Mouse (Mus musculus): ENCODE measurements at regions not wholly inside any gene's neighbourhood (a gene's known extent, or its start where the extent isn't known, plus 50 kb on each side); places are given as distances from the start of the nearest gene placed in this dataset.

DNA sequence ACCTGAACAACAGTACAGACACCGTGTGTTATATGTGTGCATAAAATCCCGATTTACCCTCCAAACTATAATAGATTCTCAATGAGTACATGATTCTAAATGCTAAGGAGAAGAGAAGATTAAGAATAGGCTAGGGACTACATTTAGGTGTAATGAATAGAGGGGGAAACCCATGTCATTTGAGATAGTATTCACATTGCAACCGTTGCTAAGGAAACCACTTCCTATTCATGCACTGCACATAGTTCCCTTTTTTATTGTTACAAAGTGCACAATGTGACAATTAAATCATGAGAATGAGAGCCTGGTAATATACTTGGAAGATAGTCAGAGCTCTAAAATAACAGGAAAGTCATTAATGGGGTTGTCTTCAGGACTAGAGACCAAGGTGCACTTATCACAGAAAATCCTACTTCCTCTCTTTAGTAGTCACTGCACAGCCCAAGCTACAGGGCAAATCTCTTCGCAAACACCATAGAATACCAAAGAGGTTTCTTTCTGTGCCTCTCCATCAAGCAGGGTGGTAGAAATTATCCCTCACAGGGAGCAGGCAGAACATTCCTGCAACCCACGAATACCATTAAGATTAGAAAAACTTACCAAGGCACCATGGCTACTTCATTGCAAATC is 164.3 kb upstream of the Akirin2 start:
- Histone ChIP-seq H3K9me3 (replicated peaks) (no peaks in the 10 kb centered on the region), H3K9ac (replicated peaks) (no peak overlapping the region), H3K4me1 (no peaks in the 10 kb centered on the region), H3K27me3 (replicated peaks) (no peaks in the 10 kb centered on the region), H3K36me3 (no peaks in the 10 kb centered on the region), H3K4me2 (no peak overlapping the region), H3K4me3 (replicated peaks) (no peak overlapping the region), H3K27ac (replicated peaks) (no peak overlapping the region)
- 50% methylated on average over 5 of the region's 5 CpGs for WGBS
- no peak; the same call in 1 of the 2 replicates for ATAC-seq (ENCODE audit: low FRiP score)

DNA sequence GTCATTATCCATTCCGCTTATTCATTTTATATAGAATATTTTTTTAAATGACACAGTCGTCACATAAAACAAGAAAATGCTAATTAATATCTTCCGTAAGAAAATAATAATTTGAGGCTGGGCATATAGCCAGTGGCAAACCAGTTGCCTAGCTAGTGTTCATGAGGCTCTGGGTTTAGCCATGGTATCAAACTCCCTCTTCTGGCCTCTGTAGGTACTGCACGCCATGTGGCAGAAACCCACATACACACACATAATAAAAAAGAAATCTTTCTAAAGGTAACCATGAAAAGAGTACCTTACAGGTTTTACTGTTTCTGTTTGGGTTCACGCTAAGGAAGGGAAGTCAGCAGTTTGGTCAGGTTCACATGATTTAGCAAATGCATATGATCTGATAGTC is 159.2 kb upstream of the Akirin2 start:
- H3K4me3 ChIP-seq (replicated peaks), result no peak overlapping the region
- no peaks in the 10 kb centered on the region for H3K9me3 ChIP-seq (replicated peaks)
- no peak for ATAC-seq (ENCODE audit: low FRiP score)
- no peak overlapping the region for H3K9ac ChIP-seq (replicated peaks)
- 92% methylated on average over 5 of the region's 5 CpGs for WGBS
- H3K27ac ChIP-seq (replicated peaks), result no peak overlapping the region
- no peaks in the 10 kb centered on the region for H3K27me3 ChIP-seq (replicated peaks)
- no peaks in the 10 kb centered on the region for H3K4me1 ChIP-seq
- no peaks in the 10 kb centered on the region for H3K36me3 ChIP-seq
- no peak overlapping the region for H3K4me2 ChIP-seq

DNA sequence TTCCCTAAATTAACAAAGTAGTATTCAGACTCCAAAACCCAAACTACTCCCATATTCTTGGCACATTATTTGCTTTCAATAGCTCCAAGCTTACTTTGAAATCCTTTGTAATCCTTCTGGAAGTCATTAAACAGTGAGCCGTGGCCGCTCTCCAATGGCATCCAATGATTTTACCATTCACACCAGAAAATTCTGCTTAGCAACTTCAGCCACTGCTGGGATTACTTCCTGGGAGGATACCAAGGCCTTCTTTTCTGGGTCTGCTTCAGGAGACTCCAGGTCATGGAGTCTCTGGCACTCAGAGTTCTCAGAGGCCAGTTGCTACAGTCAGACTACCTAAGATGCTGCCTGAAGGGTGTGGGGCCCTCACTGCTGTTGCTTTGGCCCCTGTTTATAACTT is 147.7 kb upstream of the Akirin2 start:
- Histone ChIP-seq H3K4me2 (no peak overlapping the region), H3K27me3 (replicated peaks) (no peaks in the 10 kb centered on the region), H3K4me3 (replicated peaks) (no peak overlapping the region), H3K9ac (replicated peaks) (no peak overlapping the region), H3K9me3 (replicated peaks) (no peaks in the 10 kb centered on the region), H3K4me1 (no peaks in the 10 kb centered on the region), H3K27ac (replicated peaks) (no peak overlapping the region), H3K36me3 (no peaks in the 10 kb centered on the region)
- no peak for ATAC-seq (ENCODE audit: low FRiP score)
- WGBS, result 74% methylated on average over 2 of the region's 2 CpGs

DNA sequence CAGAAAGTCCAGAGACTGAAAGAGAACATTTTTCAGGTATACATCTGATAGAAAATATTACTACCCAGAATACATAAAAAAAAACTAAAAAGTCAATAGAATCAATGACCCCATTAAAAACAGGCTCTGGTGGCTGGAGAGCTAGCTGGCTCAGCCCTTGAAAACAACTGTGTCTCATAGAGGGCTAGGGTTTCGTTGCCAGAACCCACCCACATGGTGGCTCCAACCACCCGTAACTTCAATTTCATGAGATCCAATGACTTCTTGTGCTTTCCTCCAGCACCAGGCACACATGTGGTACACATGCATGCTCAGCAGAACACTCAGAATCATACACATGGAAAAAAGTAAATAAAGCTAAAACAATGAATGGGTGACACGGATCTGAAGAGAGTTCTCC is 143.6 kb upstream of the Akirin2 start:
- Histone ChIP-seq H3K27me3 (replicated peaks) (no peaks in the 10 kb centered on the region), H3K4me2 (no peak overlapping the region), H3K4me1 (no peaks in the 10 kb centered on the region), H3K27ac (replicated peaks) (no peak overlapping the region), H3K4me3 (replicated peaks) (no peak overlapping the region), H3K9me3 (replicated peaks) (no peaks in the 10 kb centered on the region), H3K36me3 (no peaks in the 10 kb centered on the region), H3K9ac (replicated peaks) (no peak overlapping the region)
- no peak for ATAC-seq (ENCODE audit: low FRiP score)
- 91% methylated on average over 3 of the region's 3 CpGs for WGBS

DNA sequence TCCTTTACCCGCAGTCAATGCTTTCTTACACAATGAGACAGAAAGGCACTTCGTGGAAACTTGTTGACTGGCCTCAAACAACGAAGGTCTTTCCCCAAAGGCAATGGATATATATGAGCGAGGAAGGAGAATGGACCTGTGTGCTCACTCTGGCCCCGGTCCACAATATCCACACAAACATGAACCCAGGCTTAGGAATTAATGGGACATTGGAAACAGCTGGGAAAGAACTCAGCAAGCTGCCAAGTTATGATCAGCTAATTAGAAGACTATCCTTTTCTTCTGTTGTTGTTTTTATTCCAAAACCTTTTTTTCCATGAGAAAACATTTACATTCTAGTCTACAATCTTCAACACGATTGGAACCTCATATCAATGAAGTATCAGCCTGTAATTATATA is 129.8 kb upstream of the Akirin2 start:
- no peak for ATAC-seq (ENCODE audit: low FRiP score)
- WGBS, result 87% methylated on average over 6 of the region's 6 CpGs
- Histone ChIP-seq H3K4me3 (replicated peaks) (no peak overlapping the region), H3K9me3 (replicated peaks) (no peaks in the 10 kb centered on the region), H3K36me3 (no peaks in the 10 kb centered on the region), H3K27me3 (replicated peaks) (no peaks in the 10 kb centered on the region), H3K4me2 (no peak overlapping the region), H3K27ac (replicated peaks) (no peak overlapping the region), H3K4me1 (no peaks in the 10 kb centered on the region), H3K9ac (replicated peaks) (no peak overlapping the region)

DNA sequence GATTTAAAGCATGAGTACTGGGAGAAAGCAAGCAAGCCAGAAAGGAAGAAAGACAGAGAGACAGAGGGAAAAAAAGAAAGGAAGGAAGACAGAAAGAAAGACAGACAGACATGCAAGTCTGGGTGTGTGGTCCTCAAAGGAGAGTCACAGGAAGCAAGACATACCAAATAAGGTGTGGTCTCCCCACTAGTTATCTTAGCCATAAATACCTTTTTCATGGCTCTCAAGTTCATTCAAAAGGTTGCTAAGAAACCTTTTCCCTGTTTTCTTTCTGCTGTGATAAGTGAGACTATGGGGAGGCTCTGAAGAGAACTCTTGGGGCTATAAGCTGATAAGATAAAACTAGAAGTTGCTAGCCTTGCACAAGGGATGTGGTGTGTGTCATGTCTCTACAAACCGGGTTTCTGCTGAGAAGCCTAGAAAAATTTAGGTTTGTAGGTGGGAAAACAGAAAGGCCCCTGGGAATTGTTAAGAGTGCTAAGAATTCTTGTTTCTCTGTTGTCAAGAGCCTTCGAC is 126.5 kb upstream of the Akirin2 start:
- 78% methylated on average over 2 of the region's 2 CpGs for WGBS
- Histone ChIP-seq H3K9ac (replicated peaks) (no peak overlapping the region), H3K4me2 (no peak overlapping the region), H3K27me3 (replicated peaks) (no peaks in the 10 kb centered on the region), H3K9me3 (replicated peaks) (no peaks in the 10 kb centered on the region), H3K4me1 (no peaks in the 10 kb centered on the region), H3K27ac (replicated peaks) (no peak overlapping the region), H3K36me3 (no peaks in the 10 kb centered on the region), H3K4me3 (replicated peaks) (no peak overlapping the region)
- ATAC-seq (ENCODE audit: low FRiP score), result no peak

DNA sequence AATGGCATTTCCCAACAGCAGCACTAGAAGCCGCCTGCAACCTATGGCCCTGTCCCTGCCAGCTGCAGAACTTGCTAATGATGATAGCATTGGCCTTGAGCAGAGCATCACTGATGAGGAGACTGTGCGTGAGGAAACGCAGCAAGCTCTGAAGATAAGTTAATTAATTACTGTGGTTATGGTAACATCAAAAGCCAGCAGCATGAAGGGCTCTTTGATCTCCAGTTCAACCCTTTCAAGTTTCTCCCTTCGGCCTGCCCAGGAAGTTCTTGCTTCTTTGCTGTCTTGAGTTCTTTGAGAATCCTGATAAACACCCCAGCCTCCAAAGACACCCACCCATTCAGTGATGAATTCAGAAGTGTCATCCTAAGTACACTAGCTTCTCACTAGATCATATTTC is 121.7 kb upstream of the Akirin2 start:
- Histone ChIP-seq H3K4me1 (no peaks in the 10 kb centered on the region), H3K4me3 (replicated peaks) (no peak overlapping the region), H3K27me3 (replicated peaks) (no peaks in the 10 kb centered on the region), H3K36me3 (no peaks in the 10 kb centered on the region), H3K4me2 (no peak overlapping the region), H3K9ac (replicated peaks) (no peak overlapping the region), H3K9me3 (replicated peaks) (no peaks in the 10 kb centered on the region), H3K27ac (replicated peaks) (no peak overlapping the region)
- no peak for ATAC-seq (ENCODE audit: low FRiP score)
- 58% methylated on average over 4 of the region's 4 CpGs for WGBS

DNA sequence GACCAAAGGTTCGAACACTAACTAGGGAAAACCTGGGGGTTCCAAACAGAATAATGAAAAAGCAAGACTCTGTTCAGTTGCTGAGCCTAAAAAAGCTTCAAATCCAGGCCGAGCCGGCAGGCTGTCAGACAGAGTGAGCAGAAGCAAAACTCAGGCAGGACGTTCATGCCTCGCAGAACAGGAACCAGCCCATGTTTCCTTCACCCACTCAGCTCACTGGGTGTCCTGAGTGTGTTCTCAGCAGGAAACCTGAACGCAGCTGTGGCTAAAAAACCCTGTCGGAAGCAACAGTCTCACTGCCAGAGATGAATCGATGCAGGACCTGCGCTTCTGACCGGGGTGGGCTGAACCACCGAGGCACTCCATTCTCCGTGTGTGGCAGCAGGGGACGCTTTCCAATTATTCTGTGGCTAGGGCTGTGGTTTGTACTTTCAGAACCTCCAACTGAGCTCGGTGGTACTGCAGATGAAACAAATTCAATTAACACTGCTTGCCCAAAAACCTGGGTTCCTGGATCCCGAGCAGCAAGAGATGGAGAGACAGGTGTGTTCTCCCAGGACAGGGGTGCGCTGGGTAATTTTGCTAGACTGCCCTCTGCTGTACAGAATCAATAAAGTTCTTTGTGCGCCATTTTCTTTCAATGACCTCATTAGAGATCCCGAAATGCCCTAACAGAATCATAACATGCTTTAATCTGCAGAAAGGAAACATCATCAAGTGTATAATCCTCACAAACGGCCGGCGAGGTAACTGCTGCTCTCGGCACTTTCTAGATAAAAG is 121.1 kb upstream of the Akirin2 start:
- H3K27me3 ChIP-seq (replicated peaks), result no peaks in the 10 kb centered on the region
- H3K9ac ChIP-seq (replicated peaks), result no peak overlapping the region
- no peaks in the 10 kb centered on the region for H3K9me3 ChIP-seq (replicated peaks)
- no peak overlapping the region for H3K4me3 ChIP-seq (replicated peaks)
- no peaks in the 10 kb centered on the region for H3K4me1 ChIP-seq
- H3K27ac ChIP-seq (replicated peaks), result no peak overlapping the region
- WGBS, result 82% methylated on average over 22 of the region's 22 CpGs
- no peak for ATAC-seq (ENCODE audit: low FRiP score)
- H3K4me2 ChIP-seq, result no peak overlapping the region
- no peaks in the 10 kb centered on the region for H3K36me3 ChIP-seq

DNA sequence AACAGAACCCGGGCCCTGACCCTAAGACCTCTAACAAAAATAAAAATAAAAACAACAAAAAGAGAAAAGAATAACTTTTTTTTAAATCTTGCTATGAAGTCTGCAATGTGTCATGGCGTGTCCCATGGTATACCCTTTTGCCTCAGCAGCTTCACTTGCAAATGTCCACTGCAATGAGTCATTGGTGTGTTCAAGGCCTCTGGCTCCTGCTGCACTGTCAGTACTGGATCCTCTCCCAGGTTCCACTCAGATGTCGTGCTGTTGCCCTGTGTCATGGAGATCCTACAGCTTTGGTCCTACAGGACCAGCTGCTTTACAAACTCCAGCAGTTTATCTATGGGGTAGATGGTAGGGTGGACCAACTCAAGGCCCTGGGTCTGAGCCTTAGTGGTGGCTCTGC is 113.4 kb upstream of the Akirin2 start:
- no peak for ATAC-seq (ENCODE audit: low FRiP score)
- Histone ChIP-seq H3K9me3 (replicated peaks) (no peaks in the 10 kb centered on the region), H3K9ac (replicated peaks) (no peak overlapping the region), H3K27me3 (replicated peaks) (no peaks in the 10 kb centered on the region), H3K27ac (replicated peaks) (no peak overlapping the region), H3K4me2 (no peak overlapping the region), H3K4me1 (no peaks in the 10 kb centered on the region), H3K36me3 (no peaks in the 10 kb centered on the region), H3K4me3 (replicated peaks) (no peak overlapping the region)
- 86% methylated on average over 3 of the region's 3 CpGs for WGBS

DNA sequence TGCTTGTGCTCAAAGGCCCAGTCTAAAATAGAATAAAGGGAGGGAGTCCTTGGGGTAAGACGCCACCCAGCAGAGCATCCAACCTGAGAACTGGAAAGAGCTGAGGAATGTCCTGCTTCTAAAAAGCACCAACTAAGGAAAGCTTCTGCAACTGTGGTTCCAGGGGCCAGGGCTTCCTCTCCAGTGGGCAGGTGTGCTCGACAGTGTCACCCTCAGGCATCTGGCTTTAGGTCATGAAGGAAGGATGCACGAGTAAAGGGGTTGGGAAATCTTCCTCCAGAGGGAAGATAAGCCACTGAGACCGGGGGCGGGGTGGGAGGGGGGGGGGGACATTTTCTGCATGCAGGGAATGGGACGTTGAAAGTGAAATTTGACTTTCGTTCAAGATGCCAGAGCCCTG is 101.2 kb upstream of the Akirin2 start:
- Histone ChIP-seq H3K9me3 (replicated peaks) (no peaks in the 10 kb centered on the region), H3K4me1 (no peaks in the 10 kb centered on the region), H3K27me3 (replicated peaks) (no peaks in the 10 kb centered on the region), H3K4me3 (replicated peaks) (no peak overlapping the region), H3K9ac (replicated peaks) (no peak overlapping the region), H3K27ac (replicated peaks) (no peak overlapping the region), H3K36me3 (no peaks in the 10 kb centered on the region), H3K4me2 (no peak overlapping the region)
- no peak for ATAC-seq (ENCODE audit: low FRiP score)
- 79% methylated on average over 7 of the region's 7 CpGs for WGBS

DNA sequence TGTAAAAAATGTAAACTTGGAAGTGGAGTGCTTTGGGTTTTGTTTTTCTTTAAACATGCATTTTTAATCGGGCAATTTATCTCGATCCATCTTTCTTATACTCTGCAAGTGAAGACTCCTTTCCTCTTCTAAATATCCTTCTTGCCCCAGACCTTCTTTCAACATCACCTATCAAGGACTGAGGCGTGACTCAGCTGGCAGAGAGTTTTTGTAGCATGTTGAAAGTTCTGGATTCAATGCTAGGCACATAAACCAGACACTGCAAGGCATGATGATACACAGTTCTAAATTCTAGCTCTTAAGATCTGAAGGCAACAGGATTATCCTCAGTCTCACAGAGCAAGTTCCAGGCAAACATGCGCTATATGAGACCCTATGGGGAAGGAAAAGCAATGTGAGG is 88.1 kb upstream of the Akirin2 start:
- Histone ChIP-seq H3K36me3 (no peaks in the 10 kb centered on the region), H3K27me3 (replicated peaks) (no peaks in the 10 kb centered on the region), H3K4me1 (no peaks in the 10 kb centered on the region), H3K27ac (replicated peaks) (no peak overlapping the region), H3K4me3 (replicated peaks) (no peak overlapping the region), H3K9ac (replicated peaks) (no peak overlapping the region), H3K9me3 (replicated peaks) (no peaks in the 10 kb centered on the region), H3K4me2 (no peak overlapping the region)
- 94% methylated on average over 4 of the region's 4 CpGs for WGBS
- no peak for ATAC-seq (ENCODE audit: low FRiP score)

DNA sequence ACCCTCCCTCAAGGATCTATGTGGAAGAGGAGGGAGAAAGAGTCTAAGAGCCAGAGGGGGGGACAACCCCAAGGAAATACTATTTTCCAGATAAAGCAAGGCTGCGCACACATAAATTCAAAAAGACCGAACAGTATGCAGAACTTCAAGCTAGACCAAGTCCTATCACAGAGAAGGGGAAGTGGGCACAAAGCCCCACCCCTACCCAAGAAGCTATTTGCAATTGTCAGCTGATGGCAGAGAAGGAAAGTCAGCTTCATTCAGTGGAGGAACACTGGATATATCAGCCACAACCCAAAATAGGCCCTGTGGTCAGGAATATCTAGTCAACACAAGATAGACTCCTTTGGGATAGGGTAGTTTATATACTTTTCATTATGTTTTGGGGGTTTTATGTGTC is 84.9 kb upstream of the Akirin2 start:
- H3K9me3 ChIP-seq (replicated peaks), result no peaks in the 10 kb centered on the region
- 98% methylated on average over 2 of the region's 2 CpGs for whole genome bisulfite sequencing
- no peak overlapping the region for H3K27ac ChIP-seq (replicated peaks)
- no peak overlapping the region for H3K4me3 ChIP-seq (replicated peaks)
- ATAC-seq (ENCODE audit: low FRiP score), result no peak
- no peaks in the 10 kb centered on the region for H3K36me3 ChIP-seq
- H3K9ac ChIP-seq (replicated peaks), result no peak overlapping the region
- H3K27me3 ChIP-seq (replicated peaks), result no peaks in the 10 kb centered on the region
- no peak overlapping the region for H3K4me2 ChIP-seq
- H3K4me1 ChIP-seq, result no peaks in the 10 kb centered on the region
